Mouse (Mus musculus) cerebellum, adult 2 months (tissue): ENCODE data around the gene Mrpl24.

Experiments used
- CTCF ChIP-seq: fragments of 200-500 bp; IDR thresholded peaks from 2 replicates; pipeline ENCODE4 v1.5.1; 2011; ENCODE audit warnings: low read depth, mild to moderate bottlenecking, control low read depth, low read length, moderate library complexity, borderline replicate concordance; ENCODE audit not compliant: insufficient read depth
- POLR2A ChIP-seq: fragments of 200-500 bp; IDR thresholded peaks from 2 replicates; pipeline ENCODE4 v1.6.1; 2011; ENCODE audit warnings: low read length, control low read depth, borderline replicate concordance; ENCODE audit not compliant: insufficient read depth

GRCm38 (mm10) chr3:87948378-87949265 is 29.3 kb downstream of the Mrpl24 start, which contains the start of gene Crabp2:
- TF ChIP-seq POLR2A (no peak), CTCF (no peak)
